Mouse (Mus musculus): ENCODE measurements around the gene Rnf187.

- TF ChIP-seq CTCF (IDR thresholded peaks at IDR 0.05; ENCODE audit: low read depth) (no peak), EP300 (IDR thresholded peaks at IDR 0.05; ENCODE audit: low read depth) (no peak)
These were observed 25.5 kb upstream of the Rnf187 start for GRCm38 (mm10) chr11:58964216-58964615.

Data from liver, embryonic 14.5 days (tissue).